17 mouse cellular contexts compared by ENCODE assay signal in the genomic region with DNA sequence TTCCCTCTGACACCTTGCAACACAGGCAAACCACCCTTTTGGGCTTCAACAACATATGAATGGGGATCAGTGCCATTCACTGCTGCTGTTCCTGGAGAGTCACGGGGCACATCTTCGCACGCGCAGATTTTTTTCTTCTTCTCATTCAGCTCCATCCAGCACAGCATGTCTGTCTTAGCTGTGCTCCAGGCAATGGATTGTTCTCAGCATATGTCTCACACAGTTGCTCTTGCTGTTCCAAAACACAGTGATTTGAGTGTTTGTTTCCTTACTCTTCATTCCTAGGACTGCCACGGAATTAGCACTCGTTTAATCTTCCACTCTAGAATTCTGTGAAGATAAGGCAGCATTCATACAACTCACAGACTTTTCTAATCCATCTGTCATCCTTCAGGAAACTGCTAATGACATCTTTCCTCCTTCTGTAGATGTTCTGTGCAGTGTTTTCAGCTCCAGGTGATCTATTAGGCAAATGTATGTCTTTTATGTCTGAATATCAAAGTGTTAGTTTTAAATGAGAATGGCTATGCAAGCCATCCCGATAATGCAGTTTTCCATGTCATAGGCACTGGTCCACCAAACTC.
A peak's percentile ranks its signal among the peaks of the same experiment; 100 is the strongest.
DNase-seq lines count a peak whose midpoint lies in the region; TF ChIP-seq lines count a peak whose summit lies in the region.
"Had no signal": no experiment of that assay in that cellular context is flagged by ENCODE, and none has a peak within 500 bp of the region (broad histone marks: within the 10 kb centered on the region; RNA-seq: fewer than 3 reads in every experiment).

No protein-coding gene starts in this region.

- DNase-seq in cerebellum, postnatal 10 days: peak; percentile 34 to 44
- no peak for DNase-seq in cerebellum, adult 11 months
- DNase-seq in left cerebral cortex, postnatal 4 days: peak; percentile 9
- no peak for DNase-seq in left cerebral cortex, postnatal 36 days (ENCODE audit: low spot score in 2 of 2)
- peak; percentile 57 for DNase-seq in brain, embryonic 18.5 days (ENCODE audit: low read depth, low spot score)
- DNase-seq in layer of hippocampus, adult 2 months (ENCODE audit: low spot score in 2 of 2): peak; percentile 32 to 70
- no peak for DNase-seq in thymus, postnatal 36 days
- DNase-seq in urinary bladder, postnatal 14 days (ENCODE audit: low spot score): no peak
- DNase-seq: adrenal gland, postnatal 10 days; cerebellum, postnatal 25 days; liver; lung, adult 18-20 months; lung, postnatal 36 days had no signal

- H3K27ac ChIP-seq in layer of hippocampus, adult 2 months: no peak overlapping the region
- H3K27ac ChIP-seq: embryonic facial prominence, embryonic 12.5 days; intestine, embryonic 15.5 days; kidney, embryonic 15.5 days; neural tube, embryonic 13.5 days had no signal

- no peak for TF ChIP-seq CTCF in layer of hippocampus, adult 2 months (conservative IDR thresholded peaks at IDR 0.05)

- intact Hi-C loops in left cerebral cortex, postnatal 4 days (cut with DNase I): no loop called here
- intact Hi-C loops in left cerebral cortex, postnatal 36 days (cut with DNase I): no loop called here

- no peak overlapping the region for H3K4me3 ChIP-seq in layer of hippocampus, adult 2 months
- H3K4me3 ChIP-seq: embryonic facial prominence, embryonic 12.5 days; intestine, embryonic 15.5 days; kidney, embryonic 15.5 days; neural tube, embryonic 13.5 days had no signal

Comparison
In these comparisons a context has a peak if more than half of its experiments do, and no peak if none do; other contexts are left out.
1. DNase-seq: peak in cerebellum, postnatal 10 days (2 of 2), left cerebral cortex, postnatal 4 days (single experiment), brain, embryonic 18.5 days (single experiment) and layer of hippocampus, adult 2 months (2 of 2); none in cerebellum, adult 11 months (single experiment), left cerebral cortex, postnatal 36 days (0 of 2), thymus, postnatal 36 days (0 of 2) and urinary bladder, postnatal 14 days (single experiment).